Mouse (Mus musculus): ENCODE measurements around the gene Btbd35f4. TPM values are rescaled to one million over a fixed set of nuclear protein-coding genes. Genes with fewer than 3 reads are reported as not detected.

The Btbd35f4 gene
- not detected in 2 replicates for polyA plus RNA-seq (2015; fragmentation: Nextera tagmentation; extraction: Ambion mirVana)

GRCm38 (mm10) chrX:4800196-4800595 is at the start of gene Btbd35f4:
Gene Btbd35f4 (plus strand): TSS chrX:4800496.

Other genes with a start within 250 kb of the Btbd35f4 start
- gene Btbd35f27, start 151.6 kb downstream of the Btbd35f4 start, polyA plus RNA-seq (2015; fragmentation: Nextera tagmentation; extraction: Ambion mirVana) = not detected in 2 replicates